Mouse (Mus musculus) midbrain, embryonic 16.5 days (tissue): ENCODE measurements at regions not wholly inside any gene's neighbourhood (a gene's known extent, or its start where the extent isn't known, plus 50 kb on each side); places are given as distances from the start of the nearest gene placed in this dataset.

Experiments
- ATAC-seq: fragments of 200-750 bp; cut with Nextera tagmentation; 2 replicates; pipeline ENCODE4 v1.8.0; 2017; ENCODE audit warnings: moderate TSS enrichment
- H3K27ac ChIP-seq: fragments of 300-500 bp; sonication (generic); 2 replicates; pipeline ENCODE4 v1.5.1; 2014; ENCODE audit warnings: mild to moderate bottlenecking, low read length, mixed read lengths
- H3K27me3 ChIP-seq: fragments of 300-500 bp; sonication (generic); 2 replicates; pipeline ENCODE4 v1.6.1; 2014; ENCODE audit warnings: low read depth, low read length, mixed read lengths; ENCODE audit not compliant: control insufficient read depth, insufficient read depth
- H3K36me3 ChIP-seq: fragments of 300-500 bp; sonication (generic); 2 replicates; pipeline ENCODE4 v1.6.1; 2014; ENCODE audit warnings: mild to moderate bottlenecking, low read length, moderate library complexity, mixed read lengths; ENCODE audit not compliant: control insufficient read depth, insufficient read depth
- H3K4me1 ChIP-seq: fragments of 300-500 bp; sonication (generic); 2 replicates; pipeline ENCODE4 v1.6.1; 2014; ENCODE audit warnings: mild to moderate bottlenecking, low read length, mixed read lengths; ENCODE audit not compliant: control insufficient read depth, insufficient read depth
- H3K4me2 ChIP-seq: fragments of 300-500 bp; sonication (generic); 2 replicates; pipeline ENCODE4 v1.6.1; 2014; ENCODE audit warnings: mild to moderate bottlenecking, low read length, mixed read lengths
- H3K4me3 ChIP-seq: fragments of 300-500 bp; sonication (generic); 2 replicates; pipeline ENCODE4 v1.5.1; 2014; ENCODE audit warnings: low read depth, mild to moderate bottlenecking, low read length, moderate library complexity, mixed read lengths
- H3K9ac ChIP-seq: fragments of 300-500 bp; sonication (generic); 2 replicates; pipeline ENCODE4 v1.6.1; 2014; ENCODE audit warnings: low read depth, low read length, mixed read lengths
- H3K9me3 ChIP-seq: fragments of 300-500 bp; sonication (generic); replicated peaks from 2 replicates; pipeline ENCODE4 v1.6.1; 2014; ENCODE audit warnings: mild to moderate bottlenecking, low read length, mixed read lengths; ENCODE audit not compliant: control insufficient read depth, poor library complexity, severe bottlenecking
- WGBS: fragments of 180-500 bp; shearing (Covaris S2); extraction: QIAGEN DNeasy Blood & Tissue Kit; methylation state at CpG from one replicate; pipeline ENCODE4 v1.1.7; 2014; 5-methylcytosine and 5-hydroxymethylcytosine counted together

DNA sequence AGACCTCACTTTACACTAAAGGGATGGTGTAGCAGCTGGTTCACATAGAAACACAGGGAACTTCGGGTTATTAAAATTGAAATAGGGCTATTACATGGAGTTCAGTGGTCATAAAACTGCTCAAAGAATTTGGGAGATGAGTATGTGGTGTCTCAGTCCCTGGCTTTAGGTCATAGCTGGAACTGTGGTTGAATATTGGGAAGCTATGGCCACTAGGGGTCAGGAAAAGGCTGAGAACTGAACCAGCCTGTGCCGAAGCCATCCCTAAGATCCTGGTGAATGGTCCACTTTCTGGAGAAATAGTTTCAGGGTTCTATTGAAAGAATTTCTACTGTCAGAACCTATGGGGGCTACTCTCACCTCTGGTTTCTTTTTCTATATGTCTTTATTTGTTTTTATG lies 229.0 kb downstream of the Ankrd50 start:
- H3K27ac ChIP-seq: no peak overlapping the region
- H3K9me3 ChIP-seq: no peaks in the 10 kb centered on the region
- no peak overlapping the region for H3K9ac ChIP-seq
- H3K4me3 ChIP-seq: no peak overlapping the region
- no peaks in the 10 kb centered on the region for H3K36me3 ChIP-seq
- peaks cover 3% of the 10 kb centered on the region; the same call in 1 of the 2 replicates for H3K4me1 ChIP-seq
- ATAC-seq: peak; percentile 83
- H3K4me2 ChIP-seq: no peak overlapping the region
- 5% methylated on average over 2 of the region's 2 CpGs for WGBS
- no peaks in the 10 kb centered on the region for H3K27me3 ChIP-seq

DNA sequence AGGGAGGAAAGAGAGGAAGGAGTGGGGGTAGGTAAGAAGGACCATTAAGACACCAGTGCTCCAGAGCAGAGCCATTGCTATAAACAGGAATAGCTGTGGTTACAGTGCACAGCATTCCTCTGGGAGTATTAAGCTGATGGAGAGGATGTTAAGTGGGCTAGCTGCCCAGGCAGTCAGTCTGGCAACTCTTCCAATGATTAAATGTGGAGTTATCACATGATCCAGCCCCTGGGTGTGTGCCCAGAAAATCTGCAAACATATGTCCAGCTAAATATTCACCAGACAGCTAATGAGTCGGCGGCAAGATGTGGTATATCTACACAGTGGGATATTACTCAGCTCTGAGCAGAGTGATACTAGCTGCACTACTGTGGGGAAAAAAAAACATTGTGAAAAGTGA lies 229.7 kb downstream of the Ankrd50 start:
- Histone ChIP-seq H3K4me1 (peaks cover 3% of the 10 kb centered on the region; the same call in 1 of the 2 replicates), H3K4me2 (no peak overlapping the region), H3K27me3 (no peaks in the 10 kb centered on the region), H3K4me3 (no peak overlapping the region), H3K9me3 (no peaks in the 10 kb centered on the region), H3K9ac (no peak overlapping the region), H3K36me3 (no peaks in the 10 kb centered on the region), H3K27ac (no peak overlapping the region)
- ATAC-seq: 0 out of 2 replicates have a peak, but pooled peaks have one; percentile 19
- 61% methylated on average over 2 of the region's 2 CpGs for WGBS

DNA sequence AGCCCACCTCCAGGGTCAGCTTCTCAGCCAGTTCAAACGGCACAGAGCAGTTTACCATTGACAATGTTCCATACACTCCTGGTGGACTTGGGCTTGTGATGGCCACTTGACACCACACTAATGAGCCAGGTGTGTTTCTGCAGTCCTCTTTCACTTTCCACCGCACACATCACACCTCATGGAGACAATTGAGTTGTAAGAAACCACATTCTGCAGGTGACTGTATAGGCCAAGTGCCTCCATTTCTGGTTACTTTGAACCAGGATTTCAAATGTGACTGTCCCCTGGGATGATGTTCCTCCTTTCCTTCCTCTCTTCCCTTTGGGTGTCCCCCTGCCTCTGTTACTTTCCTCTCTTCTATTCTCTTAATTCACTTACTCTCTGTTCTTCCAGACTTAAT lies 233.1 kb downstream of the Ankrd50 start:
- H3K27ac ChIP-seq: no peak overlapping the region
- H3K4me3 ChIP-seq: no peak overlapping the region
- H3K4me2 ChIP-seq: no peak overlapping the region
- no peaks in the 10 kb centered on the region for H3K9me3 ChIP-seq
- 86% methylated on average over 2 of the region's 2 CpGs for WGBS
- H3K4me1 ChIP-seq: no peaks in the 10 kb centered on the region
- no peak for ATAC-seq
- H3K27me3 ChIP-seq: no peaks in the 10 kb centered on the region
- no peak overlapping the region for H3K9ac ChIP-seq
- no peaks in the 10 kb centered on the region for H3K36me3 ChIP-seq

DNA sequence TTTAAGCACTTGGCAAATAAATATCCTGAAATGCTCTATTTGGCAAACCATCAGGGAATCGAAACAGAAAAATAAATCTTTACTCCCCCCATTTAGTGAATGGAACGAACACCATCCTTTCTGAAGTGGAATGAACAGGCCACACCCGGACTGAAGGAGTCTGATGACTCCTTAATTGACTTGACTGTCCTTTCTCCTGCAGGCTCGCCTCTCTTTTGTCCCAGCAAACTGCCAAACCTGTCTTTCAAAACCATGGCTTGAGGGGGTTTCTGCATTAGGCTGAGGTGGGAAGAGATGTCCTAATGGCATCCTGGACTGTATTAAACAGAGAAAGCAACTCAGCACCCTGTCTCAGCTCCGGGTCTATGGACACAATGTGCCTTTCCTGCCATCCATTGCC lies 234.1 kb downstream of the Ankrd50 start:
- Histone ChIP-seq H3K4me1 (no peaks in the 10 kb centered on the region), H3K27me3 (no peaks in the 10 kb centered on the region), H3K36me3 (no peaks in the 10 kb centered on the region), H3K4me3 (no peak overlapping the region), H3K9me3 (no peaks in the 10 kb centered on the region), H3K4me2 (no peak overlapping the region), H3K27ac (no peak overlapping the region), H3K9ac (no peak overlapping the region)
- 80% methylated on average over 5 of the region's 5 CpGs for WGBS
- ATAC-seq: no peak

DNA sequence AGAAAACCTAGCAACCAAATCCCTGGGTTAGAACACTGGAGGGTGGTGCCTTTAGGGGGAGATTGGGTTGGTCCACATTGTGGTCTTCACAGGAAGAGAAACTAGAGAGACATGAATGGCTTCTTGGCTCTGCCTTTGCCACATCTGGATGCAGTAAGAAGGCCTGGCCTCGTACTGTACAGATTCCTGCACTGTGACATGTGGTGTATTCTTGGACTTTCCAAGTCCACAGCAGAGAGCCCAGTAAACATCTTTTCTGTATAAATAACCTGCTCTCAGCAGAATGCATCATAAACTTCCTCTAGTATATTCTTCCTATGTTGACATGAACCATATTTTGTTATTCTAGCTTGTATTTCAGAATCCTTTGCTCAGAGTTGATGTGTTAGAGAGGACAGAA lies 235.7 kb downstream of the Ankrd50 start:
- WGBS: 75% methylated on average over 1 of the region's 1 CpGs
- no peaks in the 10 kb centered on the region for H3K4me1 ChIP-seq
- H3K36me3 ChIP-seq: no peaks in the 10 kb centered on the region
- no peak overlapping the region for H3K4me2 ChIP-seq
- H3K27ac ChIP-seq: no peak overlapping the region
- no peaks in the 10 kb centered on the region for H3K9me3 ChIP-seq
- no peak overlapping the region for H3K9ac ChIP-seq
- H3K4me3 ChIP-seq: no peak overlapping the region
- no peak for ATAC-seq
- H3K27me3 ChIP-seq: no peaks in the 10 kb centered on the region

DNA sequence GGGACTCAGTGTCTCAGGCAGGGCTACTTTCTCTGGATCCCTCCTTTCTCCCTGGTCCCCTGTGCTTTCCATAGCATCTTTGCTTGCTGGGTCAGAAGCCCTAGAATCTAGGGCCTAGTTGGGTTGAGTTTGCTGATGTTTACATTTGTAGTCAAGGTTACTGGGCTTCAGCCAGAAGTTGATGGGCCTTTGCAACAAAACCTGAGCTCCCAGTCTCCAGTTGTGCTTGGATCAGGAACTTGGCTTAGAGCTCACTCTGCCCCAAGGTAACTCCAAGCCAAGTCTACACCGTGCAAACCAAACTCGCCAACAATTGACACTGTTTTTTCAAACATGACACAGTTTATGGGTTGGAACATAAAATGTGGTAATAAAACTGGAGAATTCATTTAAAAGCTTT lies 238.2 kb downstream of the Ankrd50 start:
- H3K36me3 ChIP-seq: no peaks in the 10 kb centered on the region
- H3K4me2 ChIP-seq: no peak overlapping the region
- H3K9me3 ChIP-seq: no peaks in the 10 kb centered on the region
- WGBS: 87% methylated on average over 2 of the region's 2 CpGs
- no peaks in the 10 kb centered on the region for H3K4me1 ChIP-seq
- no peak overlapping the region for H3K27ac ChIP-seq
- no peak overlapping the region for H3K9ac ChIP-seq
- no peaks in the 10 kb centered on the region for H3K27me3 ChIP-seq
- ATAC-seq: no peak
- no peak overlapping the region for H3K4me3 ChIP-seq

DNA sequence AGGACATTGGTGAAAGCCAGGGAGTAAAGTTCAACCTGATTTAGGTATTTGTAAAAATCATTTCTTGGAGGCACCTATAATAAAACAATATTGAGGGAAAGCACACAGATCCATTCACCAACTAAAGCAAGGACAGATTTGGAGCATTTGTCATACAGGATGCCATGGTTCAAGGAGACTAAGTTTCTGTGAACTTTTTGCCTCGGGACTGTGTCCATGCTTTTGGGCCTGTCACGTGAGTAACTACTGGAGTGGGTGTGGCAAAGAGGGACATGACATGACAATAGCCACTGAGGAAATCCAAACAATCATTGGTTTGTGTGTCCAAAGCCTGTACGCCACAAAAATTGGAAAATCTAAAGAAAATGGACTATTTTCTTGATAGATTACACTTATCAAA lies 241.4 kb downstream of the Ankrd50 start:
- no peaks in the 10 kb centered on the region for H3K9me3 ChIP-seq
- 91% methylated on average over 3 of the region's 3 CpGs for WGBS
- no peaks in the 10 kb centered on the region for H3K27me3 ChIP-seq
- H3K36me3 ChIP-seq: no peaks in the 10 kb centered on the region
- H3K9ac ChIP-seq: no peak overlapping the region
- no peak overlapping the region for H3K4me3 ChIP-seq
- no peak overlapping the region for H3K4me2 ChIP-seq
- no peak for ATAC-seq
- no peaks in the 10 kb centered on the region for H3K4me1 ChIP-seq
- H3K27ac ChIP-seq: no peak overlapping the region

DNA sequence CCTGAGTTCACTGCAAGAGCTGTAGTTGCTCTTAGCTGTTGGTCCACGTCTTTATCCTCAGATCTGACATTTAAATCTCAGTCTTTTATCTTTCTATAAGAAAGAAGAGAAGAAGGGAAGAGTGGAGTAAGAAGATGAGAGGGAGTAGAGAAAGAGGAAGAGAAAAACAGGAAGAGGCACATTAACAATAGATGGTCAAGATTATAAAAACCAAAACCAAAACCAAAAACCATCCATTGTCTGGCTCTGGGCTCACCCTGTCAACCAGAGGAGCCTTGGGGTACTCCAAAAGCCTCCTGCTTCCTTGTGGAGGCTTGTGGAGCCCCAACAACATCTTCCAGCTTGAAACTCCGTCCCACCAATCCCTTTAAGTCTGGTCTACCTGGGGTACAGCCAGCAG lies 247.0 kb downstream of the Ankrd50 start:
- Histone ChIP-seq H3K27me3 (no peaks in the 10 kb centered on the region), H3K9me3 (no peaks in the 10 kb centered on the region), H3K36me3 (no peaks in the 10 kb centered on the region), H3K4me3 (no peak overlapping the region), H3K27ac (no peak overlapping the region), H3K4me2 (no peak overlapping the region), H3K4me1 (peaks cover 2% of the 10 kb centered on the region; the same call in 1 of the 2 replicates), H3K9ac (no peak overlapping the region)
- whole genome bisulfite sequencing: 82% methylated on average over 2 of the region's 2 CpGs
- ATAC-seq: no peak

DNA sequence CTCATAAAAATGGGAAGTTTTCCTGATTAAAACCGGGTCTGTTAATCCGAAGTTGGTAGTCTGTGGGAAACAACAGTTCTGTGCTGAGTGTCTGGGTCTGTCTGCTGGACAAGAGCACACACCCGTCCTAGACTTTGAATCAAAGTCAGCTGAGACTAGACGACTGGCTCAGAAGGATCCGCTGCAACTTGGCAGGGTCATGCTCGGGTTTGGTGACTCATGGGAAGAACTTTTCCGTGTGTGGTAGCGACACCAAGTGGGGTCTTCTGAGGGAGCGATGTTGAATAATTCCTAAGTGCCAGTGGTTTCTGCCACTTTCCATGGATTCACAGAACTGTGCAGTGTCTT lies 248.9 kb downstream of the Ankrd50 start:
- no peak for ATAC-seq
- WGBS: 89% methylated on average over 9 of the region's 9 CpGs
- no peaks in the 10 kb centered on the region for H3K27me3 ChIP-seq
- H3K9me3 ChIP-seq: no peaks in the 10 kb centered on the region
- H3K27ac ChIP-seq: no peak overlapping the region
- H3K4me3 ChIP-seq: no peak overlapping the region
- H3K4me2 ChIP-seq: no peak overlapping the region
- peaks cover 6% of the 10 kb centered on the region for H3K4me1 ChIP-seq
- H3K9ac ChIP-seq: no peak overlapping the region
- H3K36me3 ChIP-seq: no peaks in the 10 kb centered on the region
